Mouse (Mus musculus) midbrain, embryonic 11.5 days (tissue): ENCODE measurements around the gene Dydc2. TPM values are rescaled to one million over a fixed set of nuclear protein-coding genes. Genes with fewer than 3 reads are reported as not detected.

ENCODE experiments used
- ATAC-seq: fragments of 200-750 bp; cut with Nextera tagmentation; 2 replicates; pipeline ENCODE4 v1.8.0; 2017; ENCODE audit warnings: moderate TSS enrichment, moderate library complexity; ENCODE audit not compliant: low FRiP score
- DNase-seq: peaks from one replicate; pipeline ENCODE4 v3.0.0; 2015; ENCODE audit warnings: low spot score; ENCODE audit errors: missing footprints
- H3K27ac ChIP-seq: fragments of 300-500 bp; sonication (generic); 2 replicates; pipeline ENCODE4 v1.5.1; 2014; ENCODE audit warnings: low read depth, low read length
- H3K27me3 ChIP-seq: fragments of 300-500 bp; sonication (generic); 2 replicates; pipeline ENCODE4 v1.6.1; 2014; ENCODE audit warnings: mild to moderate bottlenecking, low read length, moderate library complexity, mixed read lengths; ENCODE audit not compliant: control insufficient read depth, insufficient read depth
- H3K36me3 ChIP-seq: fragments of 300-500 bp; sonication (generic); 2 replicates; pipeline ENCODE4 v1.6.1; 2014; ENCODE audit warnings: mild to moderate bottlenecking, low read length, moderate library complexity, mixed read lengths; ENCODE audit not compliant: control insufficient read depth, insufficient read depth
- H3K4me1 ChIP-seq: fragments of 300-500 bp; sonication (generic); 2 replicates; pipeline ENCODE4 v1.6.1; 2014; ENCODE audit warnings: low read length; ENCODE audit not compliant: control insufficient read depth, insufficient read depth
- H3K4me2 ChIP-seq: fragments of 300-500 bp; sonication (generic); 2 replicates; pipeline ENCODE4 v1.6.1; 2014; ENCODE audit warnings: mild to moderate bottlenecking, moderate library complexity
- H3K4me3 ChIP-seq: fragments of 300-500 bp; sonication (generic); 2 replicates; pipeline ENCODE4 v1.5.1; 2014; ENCODE audit warnings: low read depth, low read length
- H3K9ac ChIP-seq: fragments of 300-500 bp; sonication (generic); 2 replicates; pipeline ENCODE4 v1.6.1; 2014; ENCODE audit warnings: low read length
- H3K9me3 ChIP-seq: fragments of 300-500 bp; sonication (generic); 2 replicates; pipeline ENCODE4 v1.6.1; 2016; ENCODE audit warnings: low read length; ENCODE audit not compliant: control insufficient read depth
- WGBS: fragments of 180-500 bp; shearing (Covaris S2); extraction: QIAGEN DNeasy Blood & Tissue Kit; methylation state at CpG from one replicate; pipeline ENCODE4 v1.1.7; 2014; 5-methylcytosine and 5-hydroxymethylcytosine counted together
- polyA plus RNA-seq: library from polyadenylated mRNA; unstranded; fragments of >200 nt; fragmentation: Nextera tagmentation; extraction: Ambion mirVana; gene quantifications from 2 replicates; pipeline ENCODE4 v1.2.1, GENCODE M21; 2014

The Dydc2 gene
- polyA plus RNA-seq, 1 experiment from 2014 or later = not detected

- Histone ChIP-seq H3K9me3 (no peaks in the 10 kb centered on the region), H3K4me1 (no peaks in the 10 kb centered on the region), H3K4me3 (no peak overlapping the region), H3K4me2 (no peak overlapping the region), H3K27ac (no peak overlapping the region), H3K9ac (no peak overlapping the region), H3K36me3 (no peaks in the 10 kb centered on the region), H3K27me3 (no peaks in the 10 kb centered on the region)
- 91% methylated on average over 3 of the region's 3 CpGs for WGBS
- DNase-seq (no peak), ATAC-seq (no peak)
These were observed 27.4 kb upstream of the Dydc2 start for GRCm38 (mm10) chr14:41096296-41096860.

- no peak for DNase-seq
- H3K36me3 ChIP-seq = no peaks in the 10 kb centered on the region
- H3K27ac ChIP-seq = no peak overlapping the region
- H3K4me1 ChIP-seq = no peaks in the 10 kb centered on the region
- no peak overlapping the region for H3K9ac ChIP-seq
- H3K27me3 ChIP-seq = no peaks in the 10 kb centered on the region
- 56% methylated on average over 1 of the region's 1 CpGs for WGBS
- no peak overlapping the region for H3K4me2 ChIP-seq
- no peak overlapping the region for H3K4me3 ChIP-seq
- no peaks in the 10 kb centered on the region for H3K9me3 ChIP-seq
- ATAC-seq = no peak
These were observed 25.1 kb upstream of the Dydc2 start for GRCm38 (mm10) chr14:41094114-41094513.

GRCm38 (mm10) chr14:41090777-41091176 is 21.8 kb upstream of the Dydc2 start:
- ATAC-seq = 0 out of 2 replicates have a peak, but pooled peaks have one; percentile 30
- 49% methylated on average over 8 of the region's 8 CpGs for WGBS

GRCm38 (mm10) chr14:41087509-41087908 is 18.5 kb upstream of the Dydc2 start:
- Histone ChIP-seq H3K4me1 (no peaks in the 10 kb centered on the region), H3K4me2 (no peak overlapping the region), H3K9me3 (no peaks in the 10 kb centered on the region), H3K27me3 (no peaks in the 10 kb centered on the region), H3K27ac (no peak overlapping the region), H3K4me3 (no peak overlapping the region), H3K36me3 (no peaks in the 10 kb centered on the region), H3K9ac (no peak overlapping the region)
- DNase-seq (no peak), ATAC-seq (no peak)
- WGBS = 79% methylated on average over 1 of the region's 1 CpGs

More at GRCm38 (mm10) chr14:41090777-41091176, 21.8 kb upstream of the Dydc2 start:
- H3K9ac ChIP-seq = no peak overlapping the region
- H3K27ac ChIP-seq = no peak overlapping the region
- no peaks in the 10 kb centered on the region for H3K4me1 ChIP-seq
- H3K4me2 ChIP-seq = no peak overlapping the region
- H3K4me3 ChIP-seq = no peak overlapping the region
- H3K36me3 ChIP-seq = no peaks in the 10 kb centered on the region
- no peaks in the 10 kb centered on the region for H3K9me3 ChIP-seq
- DNase-seq = no peak
- no peaks in the 10 kb centered on the region for H3K27me3 ChIP-seq

GRCm38 (mm10) chr14:41082408-41082807 is 13.4 kb upstream of the Dydc2 start:
- Histone ChIP-seq H3K4me3 (no peak overlapping the region), H3K36me3 (no peaks in the 10 kb centered on the region), H3K9me3 (no peaks in the 10 kb centered on the region), H3K9ac (no peak overlapping the region), H3K4me1 (no peaks in the 10 kb centered on the region), H3K27ac (no peak overlapping the region), H3K27me3 (no peaks in the 10 kb centered on the region), H3K4me2 (no peak overlapping the region)
- DNase-seq = no peak
- no peak for ATAC-seq
- 89% methylated on average over 2 of the region's 2 CpGs for WGBS

- Histone ChIP-seq H3K9ac (0 out of 2 replicates have a peak overlapping the region, but pooled peaks have one; percentile 20), H3K4me2 (peak overlapping the region; percentile 63), H3K27me3 (no peaks in the 10 kb centered on the region), H3K27ac (no peak overlapping the region), H3K4me3 (peak overlapping the region; percentile 40), H3K4me1 (no peaks in the 10 kb centered on the region), H3K9me3 (no peaks in the 10 kb centered on the region), H3K36me3 (no peaks in the 10 kb centered on the region)
- 1% methylated on average over 8 of the region's 8 CpGs for WGBS
- DNase-seq = no peak
- ATAC-seq = no peak; the same call in 1 of the 2 replicates
These were observed 3.9 kb upstream of the Dydc2 start for GRCm38 (mm10) chr14:41072944-41073275.

- Histone ChIP-seq H3K4me2 (peak within 1 kb of the TSS; percentile 63), H3K4me1 (no peaks in the 10 kb centered on the region), H3K4me3 (peak within 1 kb of the TSS; percentile 40), H3K27me3 (no peaks in the 10 kb centered on the region), H3K27ac (no peak within 1 kb of the TSS), H3K9me3 (no peaks in the 10 kb centered on the region), H3K36me3 (no peaks in the 10 kb centered on the region), H3K9ac (0 out of 2 replicates have a peak within 1 kb of the TSS, but pooled peaks have one; percentile 20)
- ATAC-seq (peak; percentile 92), DNase-seq (peak; percentile 96)
- 13% methylated on average over 23 of the region's 23 CpGs for WGBS
These were observed 3.4 kb upstream of the Dydc2 start, which contains the start of gene Dydc1 for GRCm38 (mm10) chr14:41072229-41072943. Dydc1 (plus strand) TSS chr14:41072911.

GRCm38 (mm10) chr14:41070343-41070742 is 1.3 kb upstream of the Dydc2 start:
- no peak overlapping the region for H3K27ac ChIP-seq
- H3K4me1 ChIP-seq = no peaks in the 10 kb centered on the region
- ATAC-seq = no peak
- H3K36me3 ChIP-seq = no peaks in the 10 kb centered on the region
- no peak overlapping the region for H3K4me2 ChIP-seq
- WGBS = 72% methylated on average over 3 of the region's 3 CpGs
- no peak overlapping the region for H3K4me3 ChIP-seq
- H3K9ac ChIP-seq = no peak overlapping the region
- no peaks in the 10 kb centered on the region for H3K9me3 ChIP-seq
- no peak for DNase-seq
- no peaks in the 10 kb centered on the region for H3K27me3 ChIP-seq

- H3K4me3 ChIP-seq = no peak overlapping the region
- WGBS = 6% methylated on average over 1 of the region's 1 CpGs
- H3K4me2 ChIP-seq = no peak overlapping the region
- DNase-seq (peak; percentile 77), ATAC-seq (no peak)
- no peak overlapping the region for H3K9ac ChIP-seq
- H3K27ac ChIP-seq = no peak overlapping the region
- H3K36me3 ChIP-seq = no peaks in the 10 kb centered on the region
- no peaks in the 10 kb centered on the region for H3K9me3 ChIP-seq
- no peaks in the 10 kb centered on the region for H3K4me1 ChIP-seq
- no peaks in the 10 kb centered on the region for H3K27me3 ChIP-seq
These were observed 2.6 kb downstream of the Dydc2 start for GRCm38 (mm10) chr14:41066416-41066815.
